Mouse (Mus musculus): Measurements from ENCODE around the gene Odf3l2.

DNA sequence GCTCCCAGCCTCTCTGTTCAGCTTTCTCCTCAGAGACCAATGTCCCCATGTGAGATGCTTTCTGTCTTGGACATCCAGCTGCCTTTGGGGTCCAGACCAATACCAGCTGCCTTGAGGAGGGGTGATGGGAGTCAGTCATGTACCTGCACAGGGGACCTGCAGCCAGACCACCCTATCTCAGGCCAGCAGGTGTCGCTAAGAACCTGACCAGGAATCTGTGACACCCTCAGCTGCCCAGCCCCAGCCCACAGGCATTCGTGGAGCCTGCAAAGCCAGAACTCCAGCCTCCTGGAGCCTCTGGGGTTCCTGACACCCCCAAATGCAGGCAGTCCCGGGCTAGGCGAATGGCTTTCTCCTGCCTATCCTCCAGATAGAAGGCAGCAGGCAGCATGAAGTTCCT, 13.3 kb upstream of the Odf3l2 start:
- no peak for TF ChIP-seq CEBPB (IDR thresholded peaks at IDR 0.05; ENCODE audit: low read depth)
- no peak for TF ChIP-seq MAX (IDR thresholded peaks at IDR 0.05)
- no peak for TF ChIP-seq CTCF (IDR thresholded peaks at IDR 0.05; ENCODE audit: control insufficient read depth, insufficient read depth, insufficient read length)
